Mouse (Mus musculus) ES-Bruce4 (cell line): ENCODE results near the gene Eef1akmt1. TPM values are rescaled to one million over a fixed set of nuclear protein-coding genes. Genes with fewer than 3 reads are reported as not detected.

ENCODE experiments used
- H3K27ac ChIP-seq: 2 replicates; pipeline ENCODE4 v1.5.1; 2012; ENCODE audit warnings: low read length, inconsistent platforms; ENCODE audit not compliant: insufficient read depth
- H3K27me3 ChIP-seq: 2 replicates; pipeline ENCODE4 v1.6.1; 2012; ENCODE audit warnings: mild to moderate bottlenecking, low read length, inconsistent platforms; ENCODE audit not compliant: control insufficient read depth, poor library complexity, insufficient read depth, severe bottlenecking
- H3K36me3 ChIP-seq: 2 replicates; pipeline ENCODE4 v1.6.1; 2012; ENCODE audit warnings: inconsistent platforms, mild to moderate bottlenecking, low read length, moderate library complexity; ENCODE audit not compliant: control insufficient read depth, poor library complexity, insufficient read depth, severe bottlenecking
- H3K4me1 ChIP-seq: one replicate; pipeline ENCODE4 v1.8.1; 2011; ENCODE audit warnings: low read length; ENCODE audit not compliant: control insufficient read depth, insufficient read depth
- H3K4me3 ChIP-seq: 2 replicates; pipeline ENCODE4 v1.5.1; 2011; ENCODE audit warnings: low read depth, mild to moderate bottlenecking, low read length
- H3K9ac ChIP-seq: 2 replicates; pipeline ENCODE4 v1.6.1; 2012; ENCODE audit warnings: low read depth, mild to moderate bottlenecking, inconsistent platforms; ENCODE audit not compliant: poor library complexity, severe bottlenecking
- H3K9me3 ChIP-seq: replicated peaks from 2 replicates; pipeline ENCODE4 v1.6.1; 2012; ENCODE audit warnings: mild to moderate bottlenecking, low read length, inconsistent platforms; ENCODE audit not compliant: control insufficient read depth, poor library complexity, insufficient read depth, severe bottlenecking
- CTCF ChIP-seq: IDR thresholded peaks from one replicate; pipeline ENCODE4 v1.8.1; 2011; ENCODE audit warnings: low read depth, low read length
- EP300 ChIP-seq: IDR thresholded peaks from 2 replicates; pipeline ENCODE4 v1.6.1; 2011; ENCODE audit warnings: low read depth, low read length; ENCODE audit not compliant: insufficient read depth
- POLR2A ChIP-seq: IDR thresholded peaks from one replicate; pipeline ENCODE4 v1.8.1; 2011; ENCODE audit warnings: low read length; ENCODE audit not compliant: insufficient read depth
- polyA plus RNA-seq: library from polyadenylated mRNA; stranded (reverse); fragments of >200 nt; gene quantifications from 2 replicates; pipeline ENCODE4 v1.2.4, GENCODE M21; 2011; ENCODE audit warnings: low read depth; ENCODE audit not compliant: missing spikeins, insufficient read depth, insufficient read length

The Eef1akmt1 gene
- polyA plus RNA-seq, 1 experiment: 26.4 TPM

DNA sequence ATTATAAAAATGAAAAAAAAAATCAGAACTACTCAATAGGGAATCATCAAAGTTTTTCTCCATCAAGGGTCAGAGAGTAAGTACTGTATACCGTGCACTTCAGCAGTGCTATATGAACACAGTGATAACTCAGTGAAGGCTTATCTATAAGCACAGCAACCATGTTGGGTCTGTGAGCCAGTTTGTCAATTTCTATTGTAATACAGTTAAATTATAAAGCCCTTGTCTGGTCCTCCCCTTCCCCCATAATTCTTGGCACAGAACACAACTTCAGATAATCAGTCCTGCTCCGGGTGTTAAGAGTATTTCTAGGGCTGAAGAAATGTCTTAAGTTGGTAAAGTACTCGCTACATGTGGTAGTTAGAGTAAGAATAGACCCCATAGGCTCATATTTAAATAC is 20.4 kb upstream of the Eef1akmt1 start:
- no peak overlapping the region for H3K9ac ChIP-seq
- TF ChIP-seq EP300 (no peak), CTCF (no peak), POLR2A (no peak)
- H3K27ac ChIP-seq: no peak overlapping the region
- H3K4me1 ChIP-seq: no peaks in the 10 kb centered on the region
- H3K4me3 ChIP-seq: no peak overlapping the region
- H3K36me3 ChIP-seq: peaks cover 66% of the 10 kb centered on the region
- H3K27me3 ChIP-seq: no peaks in the 10 kb centered on the region
- no peaks in the 10 kb centered on the region for H3K9me3 ChIP-seq

DNA sequence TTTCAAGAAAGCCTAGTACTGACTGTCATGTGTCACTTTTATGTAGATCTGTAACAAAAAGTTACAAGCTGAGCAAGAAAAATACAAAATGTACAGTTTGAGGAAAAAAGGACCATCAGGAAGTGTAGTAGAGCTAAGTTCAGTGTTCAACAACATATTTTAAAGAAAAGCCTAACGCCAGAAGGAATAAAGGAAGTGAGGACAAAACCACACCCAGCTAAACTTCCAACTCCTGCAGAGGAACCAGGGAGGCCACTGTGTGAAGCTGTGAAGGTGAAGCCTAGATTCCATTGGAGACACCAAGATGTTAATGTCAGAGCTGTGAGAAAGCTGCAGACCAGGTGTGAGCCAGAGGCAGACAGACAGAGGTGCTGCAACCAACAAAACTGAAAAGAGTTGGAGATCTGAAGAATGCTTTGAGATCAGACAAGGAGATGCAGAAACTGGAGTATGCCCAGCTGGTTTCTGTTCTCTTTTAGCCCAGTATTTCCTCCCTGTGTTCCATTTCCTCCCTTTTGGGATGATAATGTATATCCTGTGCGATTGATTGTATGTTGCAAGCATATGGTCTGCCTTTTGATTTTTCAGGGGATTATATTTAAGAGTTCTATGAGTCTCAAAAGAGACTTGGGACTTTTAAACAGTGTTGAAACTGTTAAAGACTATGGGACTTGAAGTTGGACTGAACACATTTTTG is 5.1 kb upstream of the Eef1akmt1 start:
- no peak overlapping the region for H3K4me3 ChIP-seq
- H3K27me3 ChIP-seq: no peaks in the 10 kb centered on the region
- no peak overlapping the region for H3K9ac ChIP-seq
- no peaks in the 10 kb centered on the region for H3K9me3 ChIP-seq
- TF ChIP-seq POLR2A (no peak), EP300 (no peak), CTCF (no peak)
- peaks cover 7% of the 10 kb centered on the region for H3K36me3 ChIP-seq
- H3K4me1 ChIP-seq: no peaks in the 10 kb centered on the region
- no peak overlapping the region for H3K27ac ChIP-seq

DNA sequence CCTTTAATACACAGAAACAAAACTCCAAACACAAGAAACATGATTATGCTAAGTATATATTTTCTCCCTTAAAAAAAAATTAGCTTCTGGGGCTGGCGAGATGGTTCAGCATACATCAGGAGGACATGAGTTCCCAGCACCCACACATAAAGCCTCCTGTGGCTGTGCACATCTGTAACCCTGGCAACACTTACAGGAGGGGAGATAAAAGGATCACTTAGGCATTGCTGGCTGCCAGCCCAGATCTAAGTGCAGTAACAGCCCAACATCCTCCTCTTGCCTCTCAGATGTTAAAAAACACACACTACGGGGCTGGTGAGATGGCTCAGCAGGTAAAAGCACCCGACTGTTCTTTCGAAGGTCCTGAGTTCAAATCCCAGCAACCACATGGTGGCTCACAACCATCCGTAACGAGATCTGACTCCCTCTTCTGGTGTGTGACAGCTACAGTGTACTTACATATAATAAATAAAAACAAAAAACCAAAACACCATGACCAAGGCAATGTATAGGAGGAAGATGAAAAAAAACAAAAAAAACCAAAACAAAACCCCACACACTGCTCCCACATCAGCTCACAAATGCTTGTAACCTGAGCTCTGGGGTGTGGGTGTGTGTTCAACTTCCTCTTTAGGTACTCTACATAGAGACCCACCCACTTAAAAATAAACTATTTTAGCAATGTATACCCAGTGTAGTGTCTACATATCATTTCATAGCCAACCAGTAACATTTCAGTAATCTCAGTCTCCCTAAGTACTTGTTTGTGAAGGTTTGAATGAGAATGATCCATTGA is 3.6 kb upstream of the Eef1akmt1 start:
- H3K9ac ChIP-seq: no peak overlapping the region
- H3K36me3 ChIP-seq: peaks cover 3% of the 10 kb centered on the region
- no peaks in the 10 kb centered on the region for H3K9me3 ChIP-seq
- no peak for TF ChIP-seq CTCF
- no peak for TF ChIP-seq POLR2A
- no peak for TF ChIP-seq EP300
- no peaks in the 10 kb centered on the region for H3K27me3 ChIP-seq
- H3K4me3 ChIP-seq: no peak overlapping the region
- H3K4me1 ChIP-seq: no peaks in the 10 kb centered on the region
- H3K27ac ChIP-seq: no peak overlapping the region

DNA sequence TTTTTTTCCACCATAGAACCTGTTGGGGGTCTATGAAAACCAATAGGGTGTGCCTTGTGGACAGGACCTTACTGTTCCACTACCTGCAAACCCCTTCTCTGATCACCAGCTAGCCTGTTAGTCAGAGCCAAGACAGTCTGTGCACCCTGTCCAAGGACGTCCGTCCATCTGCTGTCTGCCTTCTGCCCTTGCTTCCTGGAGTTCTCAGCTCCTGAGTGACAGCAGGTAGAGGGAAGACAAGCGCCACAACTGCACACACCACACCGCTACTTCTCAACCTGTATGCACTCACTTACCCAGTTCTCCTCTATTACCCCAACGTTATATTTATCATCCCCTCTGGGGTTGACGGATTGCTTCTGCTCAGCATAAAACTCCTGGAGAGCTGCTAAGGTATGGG is 5.8 kb downstream of the Eef1akmt1 start:
- H3K27me3 ChIP-seq: no peaks in the 10 kb centered on the region
- no peaks in the 10 kb centered on the region for H3K4me1 ChIP-seq
- H3K27ac ChIP-seq: no peak overlapping the region
- TF ChIP-seq EP300: no peak
- TF ChIP-seq POLR2A: no peak
- no peak for TF ChIP-seq CTCF
- H3K9ac ChIP-seq: no peak overlapping the region
- H3K4me3 ChIP-seq: no peak overlapping the region
- no peaks in the 10 kb centered on the region for H3K9me3 ChIP-seq
- no peaks in the 10 kb centered on the region for H3K36me3 ChIP-seq

DNA sequence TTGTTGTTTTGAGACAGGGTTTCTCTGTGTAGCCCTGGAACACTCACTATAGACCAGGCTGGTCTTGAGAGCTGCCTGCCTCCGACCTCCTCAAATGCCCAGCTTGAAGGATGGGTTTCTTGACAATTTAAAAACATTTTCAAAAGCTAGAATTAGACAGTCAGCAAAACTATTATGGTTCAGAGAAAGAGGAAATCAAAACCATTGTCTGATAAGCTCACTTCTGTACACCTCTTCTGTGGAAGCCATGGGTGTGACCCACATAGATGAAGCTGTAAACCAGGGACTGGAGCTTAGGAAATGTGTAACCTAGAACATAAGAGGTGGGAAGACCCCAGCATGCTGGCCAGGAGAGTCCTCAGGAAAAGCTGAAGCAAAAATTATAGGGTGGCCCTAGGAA is 14.5 kb downstream of the Eef1akmt1 start:
- Histone ChIP-seq H3K9me3 (no peaks in the 10 kb centered on the region), H3K9ac (no peak overlapping the region), H3K27me3 (no peaks in the 10 kb centered on the region), H3K27ac (no peak overlapping the region), H3K36me3 (no peaks in the 10 kb centered on the region), H3K4me1 (peaks cover 3% of the 10 kb centered on the region), H3K4me3 (no peak overlapping the region)
- TF ChIP-seq POLR2A: no peak
- no peak for TF ChIP-seq EP300
- TF ChIP-seq CTCF: no peak

DNA sequence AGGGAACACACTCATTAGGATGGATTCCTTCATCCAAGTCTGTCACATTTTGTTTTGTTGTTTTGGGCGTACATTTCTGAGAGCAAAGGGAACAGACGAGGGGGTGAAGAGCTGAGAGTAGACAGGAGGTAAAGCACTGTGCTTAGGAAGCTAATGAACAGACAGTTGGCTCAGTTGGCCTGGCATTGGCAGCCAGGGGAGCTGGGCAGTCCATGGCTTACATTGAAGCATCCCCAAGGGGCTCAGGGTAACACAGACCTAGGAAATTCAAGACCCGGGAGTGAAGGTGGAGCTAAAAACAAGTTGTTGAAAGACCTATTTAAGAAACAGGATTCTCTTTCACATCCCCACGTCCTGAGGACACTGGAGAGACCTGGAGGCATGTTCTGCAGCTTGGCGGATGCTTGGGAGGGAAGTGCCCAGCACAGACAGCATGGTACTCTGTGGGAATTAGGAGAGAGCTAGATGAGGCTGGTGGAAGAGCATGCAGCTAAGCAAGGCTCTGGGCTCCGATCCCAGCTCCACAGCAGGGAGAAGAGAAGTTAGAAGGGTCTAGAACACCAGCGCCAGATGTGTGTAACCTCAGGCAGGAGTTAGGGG is 15.8 kb downstream of the Eef1akmt1 start:
- no peak for TF ChIP-seq EP300
- TF ChIP-seq CTCF: no peak
- no peak for TF ChIP-seq POLR2A
- H3K36me3 ChIP-seq: no peaks in the 10 kb centered on the region
- no peaks in the 10 kb centered on the region for H3K9me3 ChIP-seq
- peaks cover 3% of the 10 kb centered on the region for H3K4me1 ChIP-seq
- H3K27ac ChIP-seq: no peak overlapping the region
- H3K27me3 ChIP-seq: no peaks in the 10 kb centered on the region
- H3K4me3 ChIP-seq: no peak overlapping the region
- no peak overlapping the region for H3K9ac ChIP-seq
